Mouse (Mus musculus) ES-E14 (cell line): ENCODE measurements around the gene Tcea2. TPM values are rescaled to one million over a fixed set of nuclear protein-coding genes. Genes with fewer than 3 reads are reported as not detected.

Experiments used
- DNase-seq: peaks from one replicate; pipeline ENCODE4 v3.0.0-alpha.2; 2013; ENCODE audit warnings: low read depth, low spot score
- H3K27ac ChIP-seq: 2 replicates; pipeline ENCODE4 v1.5.1; 2012; ENCODE audit warnings: low read depth, mild to moderate bottlenecking, low read length, moderate library complexity, mixed read lengths; ENCODE audit not compliant: poor library complexity, insufficient read depth, severe bottlenecking
- H3K36me3 ChIP-seq: 2 replicates; pipeline ENCODE4 v1.6.1; 2012; ENCODE audit warnings: mild to moderate bottlenecking, low read length, moderate library complexity, mixed read lengths; ENCODE audit not compliant: control insufficient read depth, poor library complexity, insufficient read depth, severe bottlenecking
- H3K4me1 ChIP-seq, 2 experiments: fragments of 150-350 bp in 1 of 2; sonication (generic) in 1 of 2; 2 replicates each; pipeline ENCODE4 v1.6.1; 2012; ENCODE audit warnings: low read length in 2 of 2, mild to moderate bottlenecking in 1 of 2, mixed read lengths in 1 of 2; ENCODE audit not compliant: control insufficient read depth in 2 of 2, insufficient read depth in 2 of 2, poor library complexity in 1 of 2
- H3K4me3 ChIP-seq, 2 experiments: fragments of 150-350 bp in 1 of 2; sonication (generic) in 1 of 2; 2 replicates each; pipeline ENCODE4 v1.5.1; 2012; ENCODE audit warnings: low read length in 2 of 2, low read depth in 1 of 2, mild to moderate bottlenecking in 1 of 2, mixed read lengths in 1 of 2; ENCODE audit not compliant: insufficient read depth in 1 of 2, poor library complexity in 1 of 2, severe bottlenecking in 1 of 2
- H3K9ac ChIP-seq: 2 replicates; pipeline ENCODE4 v1.6.1; 2012; ENCODE audit warnings: low read depth, mild to moderate bottlenecking, low read length, mixed read lengths; ENCODE audit not compliant: poor library complexity, insufficient read depth, severe bottlenecking
- H3K9me3 ChIP-seq: fragments of 150-350 bp; sonication (generic); 2 replicates; pipeline ENCODE4 v1.6.1; 2012; ENCODE audit warnings: low read depth, mild to moderate bottlenecking, low read length; ENCODE audit not compliant: control insufficient read depth, insufficient read depth
- CHD2 ChIP-seq: IDR thresholded peaks from 2 replicates; pipeline ENCODE4 v1.6.1; 2014; ENCODE audit warnings: mild to moderate bottlenecking, low read depth, low read length, inconsistent platforms
- HCFC1 ChIP-seq: IDR thresholded peaks from 2 replicates; pipeline ENCODE4 v1.6.1; 2012; ENCODE audit warnings: low read length, inconsistent platforms, borderline replicate concordance; ENCODE audit not compliant: insufficient read depth
- MAFK ChIP-seq: IDR thresholded peaks from 2 replicates; pipeline ENCODE4 v1.6.1; 2014; ENCODE audit warnings: mild to moderate bottlenecking, low read depth, low read length, inconsistent platforms; ENCODE audit not compliant: insufficient read depth
- ZC3H11A ChIP-seq: IDR thresholded peaks from 2 replicates; pipeline ENCODE4 v1.6.1; 2012; ENCODE audit warnings: low read depth, mild to moderate bottlenecking, inconsistent platforms, low read length, borderline replicate concordance
- ZNF384 ChIP-seq: IDR thresholded peaks from 2 replicates; pipeline ENCODE4 v1.6.1; 2012; ENCODE audit warnings: low read depth, low read length, inconsistent platforms
- in situ Hi-C, 2 experiments: fragments of 600-800 bp; cut with MboI; formaldehyde crosslinking; loops; one replicate each; pipeline ENCODE4 v1.15.1; 2025; ENCODE audit warnings: low sequenced_read_pairs in 2 of 2, inconsistent platforms in 1 of 2; ENCODE audit not compliant: unreplicated experiment in 2 of 2
- total RNA-seq: library from RNA; depleted of rRNA; stranded (reverse); fragments of 300-350 nt; gene quantifications from 2 replicates; pipeline ENCODE4 v1.2.3, GENCODE M21; 2012

Tcea2 gene
- total RNA-seq, 1 experiment: 11.4 TPM

DNA sequence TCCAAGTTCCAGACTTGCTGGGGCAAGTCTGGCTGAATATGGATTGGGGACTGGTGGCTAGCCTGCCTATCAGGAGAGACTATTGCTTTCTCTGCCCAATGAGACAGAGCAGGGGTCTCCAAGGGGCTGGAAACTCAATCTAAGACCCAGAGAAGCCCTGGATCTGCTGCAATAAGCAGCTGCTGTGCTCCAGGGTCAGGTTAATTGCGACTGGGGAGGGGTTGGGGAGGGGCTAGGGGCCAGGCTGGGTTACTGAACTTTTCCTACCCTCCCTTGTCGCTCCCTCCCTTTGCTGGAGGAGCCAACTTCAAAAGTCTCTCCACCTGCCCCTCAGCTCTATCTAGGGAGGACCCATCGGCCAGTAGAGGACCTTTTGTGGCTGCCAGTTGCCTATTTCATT lies 23.4 kb upstream of the Tcea2 start, which contains the start of gene Gm29797:
Gene Gm29797, plus strand, starts transcription at position 301 of the 400 bp plus-strand sequence.
- no peak for DNase-seq
- no peak for TF ChIP-seq ZNF384
- no peak for TF ChIP-seq MAFK
- TF ChIP-seq CHD2: no peak
- no peak for TF ChIP-seq HCFC1
- TF ChIP-seq ZC3H11A: no peak
- H3K4me3 ChIP-seq: no peak within 1 kb of the TSS
- H3K27ac ChIP-seq: no peak within 1 kb of the TSS
- H3K9ac ChIP-seq: no peak within 1 kb of the TSS
- peaks cover 20% of the 10 kb centered on the region for H3K36me3 ChIP-seq
- no peaks in the 10 kb centered on the region for H3K9me3 ChIP-seq
- peaks cover 2 to 9% of the 10 kb centered on the region in 2 experiments; a peak in 2 of 4 replicates for H3K4me1 ChIP-seq
- in situ Hi-C loops: no loop called here

DNA sequence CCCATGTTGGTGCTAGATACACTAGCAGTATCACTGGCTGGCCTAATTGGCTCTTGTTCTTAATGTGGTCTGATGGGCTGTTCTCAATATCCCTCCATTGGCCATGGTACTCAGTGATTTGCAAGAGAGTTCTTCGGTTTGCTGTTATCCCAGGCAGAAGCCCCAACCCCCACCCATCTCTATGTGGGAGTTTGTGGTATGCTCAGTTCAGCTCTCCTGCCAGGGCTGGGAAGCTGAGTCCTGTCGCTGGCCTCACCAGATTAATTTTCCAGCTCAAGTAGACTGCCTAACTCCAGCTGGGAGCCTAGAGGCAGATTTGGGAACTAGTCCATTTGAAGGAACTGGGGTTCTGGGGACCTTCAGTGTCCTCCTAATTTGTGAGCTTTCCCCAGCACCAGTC lies 22.7 kb upstream of the Tcea2 start:
- Histone ChIP-seq H3K4me1 (peaks cover 2 to 9% of the 10 kb centered on the region in 2 experiments; a peak in 2 of 4 replicates), H3K9me3 (no peaks in the 10 kb centered on the region), H3K36me3 (peaks cover 17% of the 10 kb centered on the region), H3K9ac (no peak overlapping the region), H3K4me3 (no peak overlapping the region), H3K27ac (no peak overlapping the region)
- in situ Hi-C loops: no loop called here
- no peak for DNase-seq
- TF ChIP-seq ZC3H11A (no peak), ZNF384 (no peak), HCFC1 (no peak)

DNA sequence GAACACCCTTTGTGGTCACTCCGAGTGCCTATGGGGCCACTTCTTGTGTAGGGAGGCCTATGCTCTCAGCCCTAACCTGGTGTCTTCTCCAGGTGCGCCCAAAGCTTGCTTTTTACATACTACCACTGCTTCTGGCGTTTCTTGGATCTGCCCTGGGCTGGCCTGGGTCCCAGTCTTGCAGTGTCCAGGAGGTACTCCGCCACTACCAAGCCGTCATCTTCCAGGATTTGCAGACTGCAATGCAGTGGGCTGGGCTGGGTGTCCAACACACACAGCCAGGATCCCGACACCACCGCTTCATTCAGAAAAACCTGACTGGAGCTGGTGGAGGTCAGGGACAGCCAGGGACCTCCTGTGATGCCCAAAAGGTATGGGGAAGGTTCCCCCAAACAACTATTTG lies 21.6 kb upstream of the Tcea2 start:
- in situ Hi-C loops: no loop called here
- Histone ChIP-seq H3K9ac (no peak overlapping the region), H3K27ac (no peak overlapping the region), H3K9me3 (no peaks in the 10 kb centered on the region), H3K4me1 (peaks cover 2 to 14% of the 10 kb centered on the region in 2 experiments; a peak in 2 of 4 replicates), H3K4me3 (no peak overlapping the region), H3K36me3 (peaks cover 15% of the 10 kb centered on the region; the same call in 1 of the 2 replicates)
- no peak for DNase-seq
- TF ChIP-seq MAFK: no peak
- TF ChIP-seq HCFC1: no peak
- no peak for TF ChIP-seq ZC3H11A
- TF ChIP-seq CHD2: no peak
- TF ChIP-seq ZNF384: no peak

DNA sequence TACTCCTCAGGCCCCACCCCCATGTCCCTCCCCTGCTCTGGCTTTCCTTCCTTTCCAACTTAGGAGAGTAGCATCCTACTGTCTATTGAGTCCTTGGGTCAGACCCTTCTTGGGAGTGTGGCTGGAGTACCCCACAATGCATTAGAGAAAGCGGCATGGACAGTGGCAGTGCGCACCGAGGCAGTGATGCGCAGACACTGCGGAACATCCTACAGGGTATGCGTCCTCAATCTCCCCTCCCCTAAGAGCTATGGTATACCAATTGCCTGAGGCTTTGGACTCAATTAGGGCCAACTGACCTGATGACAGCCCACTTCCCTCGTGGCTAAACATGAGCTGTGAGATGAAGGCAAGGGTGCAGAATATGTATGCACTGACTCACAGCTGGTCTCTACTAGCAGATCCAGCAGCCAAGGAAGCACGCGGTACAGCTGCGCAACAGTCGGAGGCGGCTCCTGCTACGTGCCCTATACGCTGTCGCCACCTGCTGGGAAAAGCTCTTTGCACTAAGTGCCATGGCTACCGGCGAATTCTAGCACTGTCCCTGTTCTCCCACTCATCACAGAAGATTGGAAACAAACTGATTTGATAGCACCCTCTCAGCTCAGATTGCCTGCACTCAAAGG lies 21.1 kb upstream of the Tcea2 start:
- peak overlapping the region in 1 of 2 experiments; percentile 41; a peak in 1 of 4 replicates for H3K4me3 ChIP-seq

More for the DNA sequence above, 21.1 kb upstream of the Tcea2 start:
- no peak overlapping the region for H3K9ac ChIP-seq
- H3K27ac ChIP-seq: no peak overlapping the region
- no peak for TF ChIP-seq ZNF384
- no peak for TF ChIP-seq HCFC1
- TF ChIP-seq CHD2: no peak
- TF ChIP-seq MAFK: no peak
- no peak for TF ChIP-seq ZC3H11A
- peaks cover 10% of the 10 kb centered on the region; the same call in 1 of the 2 replicates for H3K36me3 ChIP-seq
- peak; percentile 65 for DNase-seq
- in situ Hi-C loops: no loop called here
- peaks cover 2 to 17% of the 10 kb centered on the region in 2 experiments; a peak in 3 of 4 replicates for H3K4me1 ChIP-seq
- H3K9me3 ChIP-seq: no peaks in the 10 kb centered on the region
